Mouse (Mus musculus): ENCODE data around the gene Gm32742.

GRCm38 (mm10) chr9:51105751-51106150 is 59.6 kb downstream of the Gm32742 start:
- no peak for TF ChIP-seq CTCF (IDR thresholded peaks at IDR 0.05; ENCODE audit: low read depth, low read length)
- no peak for TF ChIP-seq POLR2A (IDR thresholded peaks at IDR 0.05; ENCODE audit: borderline replicate concordance, low read depth, low read length)
